Mouse (Mus musculus): ENCODE results near the gene Tenm4. TPM values are rescaled to one million over a fixed set of nuclear protein-coding genes. Genes with fewer than 3 reads are reported as not detected.

Tenm4 gene
- polyA plus RNA-seq, 1 experiment from 2014 or later, result 11.4 TPM

DNA sequence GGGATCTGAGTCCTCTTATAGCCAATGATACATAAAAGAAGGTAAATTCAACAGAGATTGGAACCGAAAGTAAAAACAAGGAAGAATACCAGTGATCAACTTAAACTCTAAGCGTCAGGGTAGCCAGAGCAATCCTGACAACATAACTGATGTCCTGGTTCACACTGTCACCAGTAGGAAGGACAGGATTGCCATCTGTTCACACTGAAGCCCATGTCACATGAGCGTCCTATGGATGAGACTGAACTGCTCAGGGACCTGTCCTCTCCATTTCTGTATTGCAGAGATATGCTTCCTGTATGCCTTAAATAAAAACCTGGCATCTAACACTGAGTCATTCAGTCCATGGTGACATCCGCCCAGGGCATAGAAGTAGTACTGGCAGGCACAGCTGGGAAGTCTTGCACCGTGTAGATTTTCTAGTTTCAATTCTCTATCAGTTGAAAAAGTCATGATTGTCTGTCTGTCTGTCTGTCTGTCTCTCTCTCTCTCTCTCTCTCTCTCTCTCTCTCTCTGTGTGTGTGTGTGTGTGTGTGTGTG, 684.9 kb downstream of the Tenm4 start:
- Histone ChIP-seq H3K9me3 (replicated peaks; ENCODE audit: control insufficient read depth, low read length) (no peaks in the 10 kb centered on the region), H3K9ac (ENCODE audit: low read depth, low read length) (no peak overlapping the region), H3K36me3 (ENCODE audit: control insufficient read depth, insufficient read depth, low read length) (no peaks in the 10 kb centered on the region), H3K27me3 (ENCODE audit: control insufficient read depth, insufficient read depth, low read length) (no peaks in the 10 kb centered on the region), H3K27ac (ENCODE audit: low read depth, low read length) (no peak overlapping the region), H3K4me1 (ENCODE audit: control insufficient read depth, insufficient read depth, low read length) (0 out of 2 replicates have a peak, but pooled peaks cover 5% of the 10 kb centered on the region), H3K4me2 (no peak overlapping the region), H3K4me3 (ENCODE audit: low read depth, low read length) (no peak overlapping the region)
- ATAC-seq (replicated peaks; ENCODE audit: insufficient number of reproducible peaks, low FRiP score, low TSS enrichment), result no peak
- WGBS (ENCODE audit: insufficient replicate concordance), result 81% methylated on average over 5 of the region's 5 CpGs

DNA sequence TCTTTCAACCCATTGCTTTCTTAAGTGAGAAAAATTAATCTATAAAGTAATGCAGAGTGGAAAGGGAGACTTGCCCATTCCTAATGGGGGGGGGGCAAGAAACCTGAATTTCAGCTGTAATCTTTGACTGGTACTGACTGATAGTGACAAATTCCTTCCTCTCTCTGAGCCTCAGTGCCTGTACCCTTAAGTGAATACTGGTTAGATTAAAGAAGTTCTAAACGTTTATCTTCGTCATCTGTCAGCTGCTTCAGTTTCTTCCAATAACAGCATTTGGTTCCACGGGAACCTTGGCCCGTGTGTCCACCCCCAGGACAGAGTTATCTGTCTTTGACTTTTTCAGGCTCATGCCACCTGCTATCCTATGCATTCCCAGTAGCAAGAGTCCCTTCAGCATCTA, 685.5 kb downstream of the Tenm4 start:
- Histone ChIP-seq H3K27ac (ENCODE audit: low read depth, low read length) (no peak overlapping the region), H3K4me2 (no peak overlapping the region), H3K27me3 (ENCODE audit: control insufficient read depth, insufficient read depth, low read length) (no peaks in the 10 kb centered on the region), H3K9me3 (replicated peaks; ENCODE audit: control insufficient read depth, low read length) (no peaks in the 10 kb centered on the region), H3K36me3 (ENCODE audit: control insufficient read depth, insufficient read depth, low read length) (no peaks in the 10 kb centered on the region), H3K4me1 (ENCODE audit: control insufficient read depth, insufficient read depth, low read length) (0 out of 2 replicates have a peak, but pooled peaks cover 5% of the 10 kb centered on the region), H3K4me3 (ENCODE audit: low read depth, low read length) (no peak overlapping the region), H3K9ac (ENCODE audit: low read depth, low read length) (no peak overlapping the region)
- ATAC-seq (replicated peaks; ENCODE audit: insufficient number of reproducible peaks, low FRiP score, low TSS enrichment), result no peak
- 54% methylated on average over 4 of the region's 4 CpGs for WGBS (ENCODE audit: insufficient replicate concordance)

DNA sequence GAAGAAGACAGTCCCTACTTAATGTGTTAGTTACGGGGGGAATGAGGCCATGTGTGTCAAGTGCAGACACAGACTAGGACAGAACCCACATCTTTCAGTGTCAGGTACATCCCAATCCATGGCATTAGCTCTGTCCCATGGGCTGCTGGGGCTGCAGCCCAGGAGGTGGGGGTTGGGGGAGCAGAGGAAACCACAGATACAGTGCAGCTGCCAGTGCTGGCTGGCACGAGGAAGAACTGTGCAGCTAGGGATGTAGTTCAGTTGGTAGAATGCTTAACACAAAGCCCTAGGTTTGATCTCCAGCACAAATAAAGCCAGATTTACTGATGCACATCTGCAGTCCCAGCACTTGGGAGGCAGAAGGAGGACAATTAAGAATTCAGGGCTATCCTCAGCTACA, 688.0 kb downstream of the Tenm4 start:
- no peak for ATAC-seq (replicated peaks; ENCODE audit: insufficient number of reproducible peaks, low FRiP score, low TSS enrichment)
- no peaks in the 10 kb centered on the region for H3K36me3 ChIP-seq (ENCODE audit: control insufficient read depth, insufficient read depth, low read length)
- 82% methylated on average over 2 of the region's 2 CpGs for WGBS (ENCODE audit: insufficient replicate concordance)
- no peak overlapping the region for H3K27ac ChIP-seq (ENCODE audit: low read depth, low read length)
- 0 out of 2 replicates have a peak, but pooled peaks cover 5% of the 10 kb centered on the region for H3K4me1 ChIP-seq (ENCODE audit: control insufficient read depth, insufficient read depth, low read length)
- H3K9me3 ChIP-seq (replicated peaks; ENCODE audit: control insufficient read depth, low read length), result no peaks in the 10 kb centered on the region
- H3K4me3 ChIP-seq (ENCODE audit: low read depth, low read length), result no peak overlapping the region
- H3K9ac ChIP-seq (ENCODE audit: low read depth, low read length), result no peak overlapping the region
- no peak overlapping the region for H3K4me2 ChIP-seq
- no peaks in the 10 kb centered on the region for H3K27me3 ChIP-seq (ENCODE audit: control insufficient read depth, insufficient read depth, low read length)

DNA sequence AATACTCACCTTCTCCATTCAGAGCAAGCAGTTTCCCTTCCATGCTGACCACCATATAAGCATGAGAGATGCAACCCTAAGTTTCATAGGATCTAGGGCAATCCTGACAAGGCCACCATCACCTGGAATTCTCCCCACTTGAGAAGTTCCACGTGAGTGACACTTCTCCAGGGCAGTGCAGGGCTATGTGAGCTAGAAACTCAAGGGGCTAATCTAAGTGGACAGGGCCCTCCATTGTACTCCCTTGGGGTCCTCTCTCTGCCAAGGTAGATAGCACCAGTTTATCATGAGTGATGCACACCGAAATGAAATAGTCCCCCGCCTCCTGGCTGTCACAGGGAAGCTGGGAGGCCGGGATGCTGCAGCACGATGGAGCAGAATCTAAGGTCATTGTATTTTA, 688.6 kb downstream of the Tenm4 start:
- H3K4me1 ChIP-seq (ENCODE audit: control insufficient read depth, insufficient read depth, low read length), result 0 out of 2 replicates have a peak, but pooled peaks cover 5% of the 10 kb centered on the region
- H3K27ac ChIP-seq (ENCODE audit: low read depth, low read length), result no peak overlapping the region
- no peak overlapping the region for H3K9ac ChIP-seq (ENCODE audit: low read depth, low read length)
- H3K4me2 ChIP-seq, result no peak overlapping the region
- 79% methylated on average over 5 of the region's 5 CpGs for WGBS (ENCODE audit: insufficient replicate concordance)
- H3K36me3 ChIP-seq (ENCODE audit: control insufficient read depth, insufficient read depth, low read length), result no peaks in the 10 kb centered on the region
- no peaks in the 10 kb centered on the region for H3K9me3 ChIP-seq (replicated peaks; ENCODE audit: control insufficient read depth, low read length)
- ATAC-seq (replicated peaks; ENCODE audit: insufficient number of reproducible peaks, low FRiP score, low TSS enrichment), result no peak
- no peaks in the 10 kb centered on the region for H3K27me3 ChIP-seq (ENCODE audit: control insufficient read depth, insufficient read depth, low read length)
- no peak overlapping the region for H3K4me3 ChIP-seq (ENCODE audit: low read depth, low read length)

DNA sequence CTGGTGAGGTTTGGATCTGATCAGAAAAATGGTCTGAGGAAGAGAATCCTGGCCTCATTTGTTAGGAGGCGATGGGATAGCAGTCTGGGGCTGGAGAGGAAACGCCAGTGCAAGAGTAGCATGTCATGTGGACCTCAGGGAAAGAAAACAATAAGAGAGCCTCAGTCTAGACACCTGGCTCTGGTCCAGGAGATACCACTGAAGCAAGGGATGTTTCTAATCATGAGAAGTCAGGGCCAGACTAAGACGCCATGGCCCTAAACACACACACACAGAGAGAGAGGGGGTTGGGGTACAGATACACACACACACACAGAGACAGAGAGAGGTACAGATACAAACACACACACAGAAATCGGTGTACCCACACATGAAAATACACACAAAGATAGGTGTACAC, 689.6 kb downstream of the Tenm4 start:
- H3K27ac ChIP-seq (ENCODE audit: low read depth, low read length), result 0 out of 2 replicates have a peak overlapping the region, but pooled peaks have one; percentile 32
- H3K36me3 ChIP-seq (ENCODE audit: control insufficient read depth, insufficient read depth, low read length), result no peaks in the 10 kb centered on the region
- WGBS (ENCODE audit: insufficient replicate concordance), result 41% methylated on average over 4 of the region's 4 CpGs
- 0 out of 2 replicates have a peak, but pooled peaks have one; percentile 46 for ATAC-seq (replicated peaks; ENCODE audit: insufficient number of reproducible peaks, low FRiP score, low TSS enrichment)
- H3K9ac ChIP-seq (ENCODE audit: low read depth, low read length), result no peak overlapping the region
- no peak overlapping the region for H3K4me3 ChIP-seq (ENCODE audit: low read depth, low read length)
- H3K27me3 ChIP-seq (ENCODE audit: control insufficient read depth, insufficient read depth, low read length), result no peaks in the 10 kb centered on the region
- no peaks in the 10 kb centered on the region for H3K9me3 ChIP-seq (replicated peaks; ENCODE audit: control insufficient read depth, low read length)
- H3K4me1 ChIP-seq (ENCODE audit: control insufficient read depth, insufficient read depth, low read length), result 0 out of 2 replicates have a peak, but pooled peaks cover 5% of the 10 kb centered on the region
- no peak overlapping the region for H3K4me2 ChIP-seq

DNA sequence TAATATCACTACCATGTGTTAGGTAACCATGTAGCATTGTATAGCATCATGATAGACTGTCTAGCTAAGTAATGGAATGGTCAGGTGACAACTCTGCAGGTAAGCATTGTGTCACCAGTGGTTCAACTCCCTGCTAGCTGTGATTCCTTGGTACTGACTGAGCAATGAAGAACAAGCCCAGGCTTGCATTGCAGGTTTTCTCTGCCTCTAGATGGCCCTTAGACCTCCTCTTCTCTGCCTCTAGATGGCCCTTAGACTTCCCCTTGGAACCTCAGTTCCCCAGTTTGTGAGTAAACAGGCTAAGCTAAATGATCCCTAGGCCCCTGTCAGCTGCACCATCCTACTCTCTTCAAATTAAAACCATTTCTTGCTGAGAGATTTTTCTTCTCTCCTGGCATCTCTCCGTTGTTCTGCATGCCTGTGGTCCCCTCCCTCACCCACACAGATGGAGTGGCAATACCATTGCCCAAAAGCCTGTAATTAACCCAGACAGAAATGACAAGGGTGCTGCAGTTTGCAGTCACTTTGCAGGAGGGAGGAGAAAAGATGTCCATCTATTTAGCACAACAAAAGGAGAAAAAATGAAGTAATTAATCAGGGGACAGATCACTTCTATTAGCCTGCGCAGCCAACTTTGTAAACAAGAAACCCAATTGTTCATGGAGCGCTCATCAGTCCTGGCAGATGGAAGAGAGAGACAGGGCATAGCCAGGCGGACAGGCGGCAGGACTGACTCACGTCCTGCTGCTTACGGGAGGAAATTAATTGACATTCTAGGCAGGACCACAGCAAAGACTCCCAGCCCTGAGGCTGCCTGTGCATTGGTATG, 694.1 kb downstream of the Tenm4 start:
- Histone ChIP-seq H3K36me3 (ENCODE audit: control insufficient read depth, insufficient read depth, low read length) (no peaks in the 10 kb centered on the region), H3K4me2 (no peak overlapping the region), H3K27me3 (ENCODE audit: control insufficient read depth, insufficient read depth, low read length) (no peaks in the 10 kb centered on the region), H3K9me3 (replicated peaks; ENCODE audit: control insufficient read depth, low read length) (no peaks in the 10 kb centered on the region), H3K27ac (ENCODE audit: low read depth, low read length) (no peak overlapping the region), H3K9ac (ENCODE audit: low read depth, low read length) (no peak overlapping the region), H3K4me1 (ENCODE audit: control insufficient read depth, insufficient read depth, low read length) (0 out of 2 replicates have a peak, but pooled peaks cover 2% of the 10 kb centered on the region), H3K4me3 (ENCODE audit: low read depth, low read length) (no peak overlapping the region)
- 63% methylated on average over 7 of the region's 7 CpGs for WGBS (ENCODE audit: insufficient replicate concordance)
- ATAC-seq (replicated peaks; ENCODE audit: insufficient number of reproducible peaks, low FRiP score, low TSS enrichment), result no peak

DNA sequence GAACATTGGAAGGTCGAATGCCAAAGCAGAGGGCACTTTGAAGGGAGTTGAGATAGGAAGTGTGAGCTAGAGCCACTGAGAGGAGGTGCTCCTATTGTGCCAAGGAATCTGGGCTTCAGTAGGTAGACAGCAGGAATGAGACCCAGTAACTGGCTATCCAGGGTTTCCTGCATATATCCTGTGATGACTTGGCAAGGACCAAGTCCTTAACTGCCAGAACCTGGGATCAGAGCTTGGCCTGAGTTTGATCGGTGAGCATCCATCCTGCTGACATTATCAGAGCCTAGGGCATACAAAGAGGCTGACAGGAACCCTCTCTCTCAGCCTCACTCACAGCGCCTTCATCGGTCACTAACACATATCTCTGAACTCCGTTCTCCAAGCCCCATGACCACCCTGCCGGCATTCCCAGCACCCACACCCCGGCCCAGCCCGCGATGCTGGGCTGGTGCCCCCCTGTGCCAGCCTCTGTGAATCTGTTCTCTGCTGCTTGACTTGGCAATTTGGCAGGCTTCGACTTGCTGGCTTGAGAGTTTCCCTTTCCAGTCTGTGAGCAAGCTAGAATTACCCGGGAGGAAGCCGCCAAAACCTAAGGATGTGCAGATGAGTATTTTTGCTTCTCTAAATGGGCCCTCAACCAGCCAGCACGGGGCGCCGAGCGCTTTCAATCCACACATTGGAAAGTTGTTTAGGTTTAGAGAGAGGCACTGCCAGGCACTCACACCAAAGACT, 698.2 kb downstream of the Tenm4 start:
- WGBS (ENCODE audit: insufficient replicate concordance), result 80% methylated on average over 16 of the region's 16 CpGs
- Histone ChIP-seq H3K36me3 (ENCODE audit: control insufficient read depth, insufficient read depth, low read length) (no peaks in the 10 kb centered on the region), H3K4me2 (no peak overlapping the region), H3K4me1 (ENCODE audit: control insufficient read depth, insufficient read depth, low read length) (no peaks in the 10 kb centered on the region), H3K27me3 (ENCODE audit: control insufficient read depth, insufficient read depth, low read length) (no peaks in the 10 kb centered on the region), H3K9ac (ENCODE audit: low read depth, low read length) (no peak overlapping the region), H3K27ac (ENCODE audit: low read depth, low read length) (no peak overlapping the region), H3K9me3 (replicated peaks; ENCODE audit: control insufficient read depth, low read length) (no peaks in the 10 kb centered on the region), H3K4me3 (ENCODE audit: low read depth, low read length) (no peak overlapping the region)
- no peak for ATAC-seq (replicated peaks; ENCODE audit: insufficient number of reproducible peaks, low FRiP score, low TSS enrichment)

DNA sequence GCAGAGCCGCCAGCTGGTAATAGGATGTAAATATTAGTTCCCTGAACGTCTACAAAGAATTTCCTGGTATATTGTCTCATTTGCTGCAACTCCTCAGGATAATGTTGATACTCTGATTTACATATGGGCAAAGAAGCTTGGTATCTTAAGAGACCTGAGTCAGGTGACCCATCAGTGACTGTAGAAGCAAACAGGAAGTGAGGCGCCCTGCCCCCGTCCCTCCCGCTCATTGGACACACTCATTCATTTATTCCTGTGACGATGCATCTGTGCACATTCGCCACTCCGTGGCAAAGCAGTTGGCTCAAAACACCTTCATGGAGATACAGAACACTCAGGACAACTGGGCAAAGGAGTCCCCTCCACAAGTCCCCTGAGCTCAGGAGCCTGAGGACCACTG, 699.4 kb downstream of the Tenm4 start:
- Histone ChIP-seq H3K9ac (ENCODE audit: low read depth, low read length) (no peak overlapping the region), H3K4me2 (no peak overlapping the region), H3K4me1 (ENCODE audit: control insufficient read depth, insufficient read depth, low read length) (no peaks in the 10 kb centered on the region), H3K9me3 (replicated peaks; ENCODE audit: control insufficient read depth, low read length) (no peaks in the 10 kb centered on the region), H3K36me3 (ENCODE audit: control insufficient read depth, insufficient read depth, low read length) (no peaks in the 10 kb centered on the region), H3K4me3 (ENCODE audit: low read depth, low read length) (no peak overlapping the region), H3K27ac (ENCODE audit: low read depth, low read length) (no peak overlapping the region), H3K27me3 (ENCODE audit: control insufficient read depth, insufficient read depth, low read length) (no peaks in the 10 kb centered on the region)
- no peak for ATAC-seq (replicated peaks; ENCODE audit: insufficient number of reproducible peaks, low FRiP score, low TSS enrichment)
- 78% methylated on average over 8 of the region's 8 CpGs for WGBS (ENCODE audit: insufficient replicate concordance)

All from heart, embryonic 11.5 days (tissue).